Mouse (Mus musculus) heart, postnatal 0 days (tissue): ENCODE measurements around the gene Hnf1b. TPM values are rescaled to one million over a fixed set of nuclear protein-coding genes. Genes with fewer than 3 reads are reported as not detected.

Experiments
- ATAC-seq: fragments of 200-750 bp; cut with Nextera tagmentation; 2 replicates; pipeline ENCODE4 v1.8.0; 2017; ENCODE audit warnings: low read depth, moderate number of reproducible peaks, moderate library complexity; ENCODE audit not compliant: insufficient read depth
- DNase-seq: peaks from one replicate; pipeline ENCODE4 v3.0.0-alpha.2; 2016; ENCODE audit warnings: low spot score
- H3K27ac ChIP-seq: fragments of 300-500 bp; sonication (generic); 2 replicates; pipeline ENCODE4 v1.5.1; 2014; ENCODE audit warnings: low read depth, mild to moderate bottlenecking
- H3K27me3 ChIP-seq: fragments of 300-500 bp; sonication (generic); 2 replicates; pipeline ENCODE4 v1.6.1; 2014; ENCODE audit warnings: low read length, mixed read lengths; ENCODE audit not compliant: control insufficient read depth, insufficient read depth
- H3K36me3 ChIP-seq: fragments of 300-500 bp; sonication (generic); replicated peaks from 2 replicates; pipeline ENCODE4 v1.6.1; 2014; ENCODE audit warnings: low read length, mixed read lengths; ENCODE audit not compliant: control insufficient read depth, insufficient read depth
- H3K4me1 ChIP-seq: fragments of 300-500 bp; sonication (generic); 2 replicates; pipeline ENCODE4 v1.6.1; 2014; ENCODE audit warnings: antibody characterized with exemption; ENCODE audit not compliant: control insufficient read depth, insufficient read depth
- H3K4me2 ChIP-seq: fragments of 300-500 bp; sonication (generic); 2 replicates; pipeline ENCODE4 v1.6.1; 2014; ENCODE audit warnings: low read depth, mild to moderate bottlenecking, low read length, moderate library complexity
- H3K4me3 ChIP-seq: fragments of 300-500 bp; sonication (generic); 2 replicates; pipeline ENCODE4 v1.5.1; 2014; ENCODE audit warnings: low read depth, low read length
- H3K9ac ChIP-seq: fragments of 300-500 bp; sonication (generic); replicated peaks from 2 replicates; pipeline ENCODE4 v1.6.1; 2014; ENCODE audit warnings: low read depth, low read length, mixed read lengths
- H3K9me3 ChIP-seq: fragments of 300-500 bp; sonication (generic); replicated peaks from 2 replicates; pipeline ENCODE4 v1.6.1; 2016; ENCODE audit warnings: low read length; ENCODE audit not compliant: control insufficient read depth
- CTCF ChIP-seq: IDR thresholded peaks from 2 replicates; pipeline ENCODE4 v1.5.1; 2016; ENCODE audit warnings: antibody characterized with exemption, control low read depth, low read depth
- EP300 ChIP-seq: IDR thresholded peaks from 2 replicates; pipeline ENCODE4 v1.6.1; 2016; ENCODE audit warnings: antibody characterized with exemption, low read depth
- WGBS: fragments of 180-500 bp; shearing (Covaris S2); extraction: QIAGEN DNeasy Blood & Tissue Kit; methylation state at CpG from one replicate; pipeline ENCODE4 v1.1.7; 2014; 5-methylcytosine and 5-hydroxymethylcytosine counted together
- polyA plus RNA-seq: library from polyadenylated mRNA; unstranded; fragments of >200 nt; fragmentation: Nextera tagmentation; extraction: Ambion mirVana; gene quantifications from 2 replicates; pipeline ENCODE4 v1.2.1, GENCODE M21; 2015
- total RNA-seq: library from RNA; depleted of rRNA; stranded (reverse); fragments of >200 nt; gene quantifications from 2 replicates; pipeline ENCODE4 v1.2.3, GENCODE M21; 2014; ENCODE audit warnings: low replicate concordance

The Hnf1b gene
- total and polyA plus RNA-seq, 2 experiments from 2014 or later: not detected

DNA sequence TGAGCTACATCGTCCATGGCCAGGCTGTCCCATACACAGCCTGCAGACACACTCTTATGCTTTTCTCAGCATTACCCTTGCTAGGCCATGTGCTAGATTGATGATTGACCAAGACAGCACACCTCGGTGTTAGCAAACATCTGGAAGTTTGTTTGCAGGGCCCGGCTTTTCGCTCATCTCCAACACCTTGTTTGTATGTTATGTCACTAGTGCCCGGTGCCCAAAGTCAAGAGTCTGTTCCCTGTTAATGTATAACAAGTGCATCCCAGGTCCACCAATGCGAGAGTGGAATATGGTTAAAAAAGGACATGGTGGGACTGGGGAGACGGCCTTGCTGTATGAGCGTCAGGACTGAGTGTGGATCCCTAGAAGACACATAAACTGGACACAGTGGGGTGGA is 35.3 kb downstream of the Hnf1b start:
- TF ChIP-seq CTCF: no peak
- TF ChIP-seq EP300: no peak
- H3K9ac ChIP-seq: no peak overlapping the region
- ATAC-seq: no peak

DNA sequence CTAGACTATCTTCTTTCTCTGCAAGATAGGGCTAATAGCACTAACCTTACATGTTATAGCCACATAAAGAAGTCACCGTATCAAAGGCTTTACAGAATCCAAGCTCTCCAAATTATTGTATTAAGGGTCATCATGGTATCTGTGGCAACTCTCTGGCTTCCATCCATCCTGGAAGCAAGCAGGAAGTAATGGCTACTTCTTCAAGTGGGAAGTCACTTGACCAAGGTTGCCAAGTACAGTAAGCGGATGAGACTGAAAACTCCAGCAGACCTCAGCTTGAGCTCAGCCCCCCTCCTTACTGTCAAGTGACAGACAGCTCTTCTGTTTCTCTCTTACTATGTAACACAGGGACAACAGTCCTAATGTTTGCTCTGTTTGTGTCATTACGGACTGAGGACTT is 36.9 kb downstream of the Hnf1b start:
- no peak overlapping the region for H3K9ac ChIP-seq
- H3K36me3 ChIP-seq: no peaks in the 10 kb centered on the region
- WGBS: 77% methylated on average over 3 of the region's 3 CpGs
- TF ChIP-seq CTCF (no peak), EP300 (no peak)
- H3K4me1 ChIP-seq: no peaks in the 10 kb centered on the region
- DNase-seq: no peak
- H3K4me3 ChIP-seq: no peak overlapping the region
- no peak for ATAC-seq
- H3K4me2 ChIP-seq: no peak overlapping the region
- peaks cover 7% of the 10 kb centered on the region; the same call in 1 of the 2 replicates for H3K27me3 ChIP-seq
- no peak overlapping the region for H3K27ac ChIP-seq
- H3K9me3 ChIP-seq: no peaks in the 10 kb centered on the region

More for the DNA sequence above, 35.3 kb downstream of the Hnf1b start:
- peaks cover 5% of the 10 kb centered on the region; the same call in 1 of the 2 replicates for H3K27me3 ChIP-seq
- H3K36me3 ChIP-seq: no peaks in the 10 kb centered on the region
- no peak overlapping the region for H3K27ac ChIP-seq
- no peak overlapping the region for H3K4me2 ChIP-seq
- H3K9me3 ChIP-seq: no peaks in the 10 kb centered on the region
- H3K4me1 ChIP-seq: no peaks in the 10 kb centered on the region
- no peak overlapping the region for H3K4me3 ChIP-seq
- 88% methylated on average over 8 of the region's 8 CpGs for WGBS
- no peak for DNase-seq

DNA sequence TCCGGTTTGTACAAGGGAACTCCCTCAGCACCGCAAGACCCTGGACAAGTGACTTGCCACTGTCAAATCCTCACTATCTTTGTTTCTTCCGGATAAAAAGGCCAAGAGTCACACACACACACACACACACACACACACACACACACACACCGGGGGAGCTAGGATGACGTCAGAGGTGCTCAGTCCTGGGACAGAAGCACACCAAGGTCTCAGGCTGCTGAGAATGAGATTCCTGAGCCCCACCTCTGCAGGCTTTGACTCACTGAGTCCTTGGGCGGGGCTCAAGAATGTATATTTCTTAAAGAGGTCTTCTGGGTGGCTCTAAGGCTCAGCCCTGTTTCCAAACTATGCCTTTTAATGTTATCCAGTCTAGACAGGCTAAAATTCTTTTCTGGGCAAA is 41.5 kb downstream of the Hnf1b start:
- no peak; the same call in 1 of the 2 replicates for ATAC-seq
- TF ChIP-seq EP300 (no peak), CTCF (no peak)

DNA sequence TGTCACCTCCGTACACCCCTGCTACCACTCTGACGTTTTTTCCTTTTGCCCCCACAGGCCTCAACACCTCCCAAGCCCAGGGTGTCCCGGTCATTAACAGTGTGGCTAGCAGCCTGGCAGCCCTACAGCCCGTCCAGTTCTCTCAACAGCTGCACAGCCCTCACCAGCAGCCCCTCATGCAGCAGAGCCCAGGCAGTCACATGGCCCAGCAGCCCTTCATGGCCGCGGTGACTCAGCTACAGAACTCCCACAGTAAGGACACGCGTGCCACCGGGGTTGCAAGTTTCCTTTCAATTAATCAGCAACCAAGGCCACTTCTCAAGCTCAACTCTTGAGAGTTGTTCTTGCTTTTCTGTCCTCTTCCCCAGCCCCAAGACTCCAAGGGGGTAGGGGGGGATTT is 43.5 kb downstream of the Hnf1b start:
- WGBS: 71% methylated on average over 9 of the region's 9 CpGs
- Histone ChIP-seq H3K9me3 (no peaks in the 10 kb centered on the region), H3K27ac (no peak overlapping the region), H3K9ac (no peak overlapping the region), H3K27me3 (peaks cover 7% of the 10 kb centered on the region; the same call in 1 of the 2 replicates), H3K4me3 (no peak overlapping the region), H3K36me3 (no peaks in the 10 kb centered on the region), H3K4me1 (no peaks in the 10 kb centered on the region), H3K4me2 (no peak overlapping the region)
- TF ChIP-seq CTCF: no peak
- no peak for TF ChIP-seq EP300
- ATAC-seq (no peak), DNase-seq (no peak)

More for the DNA sequence above, 41.5 kb downstream of the Hnf1b start:
- Histone ChIP-seq H3K27me3 (peaks cover 7% of the 10 kb centered on the region; the same call in 1 of the 2 replicates), H3K9me3 (no peaks in the 10 kb centered on the region), H3K27ac (no peak overlapping the region), H3K4me3 (no peak overlapping the region), H3K36me3 (no peaks in the 10 kb centered on the region), H3K9ac (no peak overlapping the region), H3K4me2 (no peak overlapping the region), H3K4me1 (no peaks in the 10 kb centered on the region)
- no peak for DNase-seq
- 32% methylated on average over 6 of the region's 6 CpGs for WGBS

DNA sequence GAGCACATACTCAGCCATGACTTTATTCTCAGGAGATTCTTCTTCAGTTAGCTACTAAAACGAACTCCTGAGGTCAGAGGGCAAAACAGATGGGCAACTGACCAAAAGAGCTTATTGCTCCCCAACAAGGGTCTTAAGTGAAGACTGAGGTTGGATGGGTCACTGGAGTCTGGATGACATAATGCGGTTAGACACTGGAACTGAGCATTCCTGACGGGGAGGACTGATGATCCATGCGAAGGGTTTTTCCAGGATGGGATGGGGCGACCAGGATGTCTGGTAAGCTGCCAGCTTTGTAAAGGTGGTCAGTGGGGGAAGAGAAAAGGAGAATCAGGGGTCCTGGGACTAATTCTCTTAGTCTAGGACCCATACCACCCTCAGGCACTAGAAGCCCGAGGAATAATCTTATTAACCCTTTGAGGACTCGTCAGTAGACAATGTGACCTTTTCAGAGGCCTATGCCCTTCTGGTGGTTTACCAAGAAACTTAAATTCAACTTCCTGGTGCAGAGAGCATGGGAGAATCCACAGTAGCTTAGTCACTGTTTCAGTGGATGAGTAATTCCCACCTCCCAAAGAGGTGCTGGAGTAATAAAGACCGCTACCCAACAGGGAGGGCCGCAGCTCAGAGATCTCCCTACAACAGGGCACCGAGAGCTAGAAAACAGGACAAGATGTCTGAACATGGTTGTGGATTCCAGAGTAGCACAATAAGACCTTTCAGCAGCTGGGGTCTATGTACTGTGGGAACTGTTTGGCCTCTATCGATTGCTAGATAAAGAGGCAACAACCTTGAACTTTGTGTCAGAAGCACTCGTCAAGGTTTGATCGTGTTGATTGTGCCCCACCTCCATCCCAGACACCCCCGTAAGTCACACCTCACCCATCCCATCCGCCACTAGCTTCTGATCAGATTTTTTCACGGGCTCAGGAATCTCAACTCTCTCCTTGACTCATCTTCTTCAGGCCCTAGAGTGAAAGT is 46.9 kb downstream of the Hnf1b start:
- Histone ChIP-seq H3K36me3 (no peaks in the 10 kb centered on the region), H3K27me3 (no peaks in the 10 kb centered on the region), H3K4me2 (no peak overlapping the region), H3K4me3 (no peak overlapping the region), H3K9me3 (no peaks in the 10 kb centered on the region), H3K9ac (no peak overlapping the region), H3K4me1 (no peaks in the 10 kb centered on the region), H3K27ac (no peak overlapping the region)
- 75% methylated on average over 16 of the region's 16 CpGs for WGBS
- DNase-seq: no peak
- no peak for ATAC-seq
- TF ChIP-seq EP300: no peak
- TF ChIP-seq CTCF: no peak
